Mouse (Mus musculus) ES-E14 (cell line): ENCODE measurements around the gene Adar.

Experiments used
- HCFC1 ChIP-seq: IDR thresholded peaks from 2 replicates; pipeline ENCODE4 v1.6.1; 2012; ENCODE audit warnings: low read length, inconsistent platforms, borderline replicate concordance; ENCODE audit not compliant: insufficient read depth
- MAFK ChIP-seq: IDR thresholded peaks from 2 replicates; pipeline ENCODE4 v1.6.1; 2014; ENCODE audit warnings: mild to moderate bottlenecking, low read depth, low read length, inconsistent platforms; ENCODE audit not compliant: insufficient read depth
- ZC3H11A ChIP-seq: IDR thresholded peaks from 2 replicates; pipeline ENCODE4 v1.6.1; 2012; ENCODE audit warnings: low read depth, mild to moderate bottlenecking, inconsistent platforms, low read length, borderline replicate concordance

- TF ChIP-seq HCFC1 = no peak
- no peak for TF ChIP-seq ZC3H11A
- no peak for TF ChIP-seq MAFK
Measured at GRCm38 (mm10) chr3:89752307-89752706, 37.5 kb downstream of the Adar start.
